Mouse (Mus musculus) MN1 (cell line): ENCODE measurements around the gene Gm43064.

Experiments
- DNase-seq: peaks from one replicate; pipeline ENCODE4 v3.0.0-alpha.2; 2016; ENCODE audit warnings: low spot score

The Gm43064 gene

DNA sequence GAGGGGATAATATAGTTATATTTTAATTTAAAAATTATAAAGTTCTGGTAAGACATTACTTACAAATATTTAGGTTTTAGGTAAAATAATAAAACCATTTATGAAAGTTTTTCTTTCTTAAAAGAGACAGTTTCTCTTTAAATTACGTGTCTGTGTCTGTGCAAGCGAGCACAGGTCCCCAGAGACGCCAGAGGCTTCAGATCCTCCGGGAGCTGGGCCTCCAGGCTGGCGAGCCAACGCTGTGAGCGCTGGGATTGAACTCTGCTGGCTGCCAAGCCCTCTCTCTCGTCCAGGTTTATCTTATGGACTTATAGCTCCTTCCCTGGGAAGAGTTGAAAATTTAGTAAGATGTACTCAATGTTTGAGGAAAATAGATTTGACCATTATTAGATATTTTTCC, 44.4 kb downstream of the Gm43064 start:
- DNase-seq, result peak; percentile 32

DNA sequence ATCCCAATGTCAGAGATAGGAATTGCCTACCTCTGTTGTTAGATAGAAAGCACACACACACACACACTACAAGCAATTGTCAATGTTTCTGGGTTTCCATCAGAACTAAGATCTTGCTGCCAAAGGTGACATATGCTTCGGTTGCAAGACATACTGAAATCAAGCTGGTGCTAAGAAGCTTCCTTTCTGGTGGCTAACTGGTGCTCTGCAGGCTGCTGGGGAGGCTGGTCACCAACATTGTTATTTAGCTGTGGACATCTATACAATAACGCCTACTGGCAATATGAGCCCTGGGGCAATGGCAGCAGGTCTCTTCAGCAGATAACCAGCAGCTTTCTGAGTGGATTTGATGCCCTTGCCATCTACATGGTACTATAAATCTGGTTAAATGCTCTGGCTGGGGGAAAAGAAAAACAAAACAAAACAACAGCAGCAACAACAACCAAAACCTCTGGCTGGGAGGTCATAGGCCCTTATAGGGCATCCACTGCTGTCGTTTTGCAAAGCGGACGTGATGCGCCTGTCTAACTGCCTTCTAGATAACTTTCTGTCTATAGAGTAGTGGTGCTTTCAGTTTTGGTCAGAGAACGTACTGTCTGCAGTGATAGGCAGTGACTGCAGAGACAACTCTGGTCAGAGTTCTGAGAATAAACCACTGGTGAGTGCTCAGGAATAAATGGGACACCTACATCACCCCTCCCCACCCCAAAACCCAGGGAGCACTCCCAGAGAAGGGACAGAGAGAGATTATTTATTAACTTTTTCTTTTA, 47.8 kb downstream of the Gm43064 start:
- no peak for DNase-seq

DNA sequence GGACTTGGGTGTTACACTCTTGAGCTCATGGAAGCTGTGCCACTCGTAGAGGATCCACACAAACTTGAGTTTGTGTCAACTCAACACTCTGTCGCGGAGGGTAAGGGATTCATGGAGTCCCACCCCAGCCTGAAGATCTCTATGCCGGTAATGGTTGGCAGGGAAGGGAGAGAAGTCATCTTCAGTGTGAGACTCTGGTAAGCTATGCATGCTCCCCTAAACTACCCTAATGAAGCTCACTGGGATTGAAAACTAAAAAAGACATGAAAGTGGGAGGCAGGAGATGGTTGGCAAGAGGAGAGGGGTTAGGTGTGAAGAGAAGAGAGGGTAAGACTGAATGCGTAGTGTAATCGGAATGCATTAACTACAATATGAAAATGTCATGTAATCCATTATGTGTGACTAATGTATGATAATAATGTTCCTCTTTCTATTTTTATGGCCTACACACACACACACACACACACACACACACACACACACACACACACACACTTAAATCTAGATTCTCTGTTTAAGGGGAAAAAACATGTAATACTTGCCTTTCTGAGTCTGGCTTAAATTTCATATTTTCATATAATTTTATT, 48.7 kb downstream of the Gm43064 start:
- no peak for DNase-seq

DNA sequence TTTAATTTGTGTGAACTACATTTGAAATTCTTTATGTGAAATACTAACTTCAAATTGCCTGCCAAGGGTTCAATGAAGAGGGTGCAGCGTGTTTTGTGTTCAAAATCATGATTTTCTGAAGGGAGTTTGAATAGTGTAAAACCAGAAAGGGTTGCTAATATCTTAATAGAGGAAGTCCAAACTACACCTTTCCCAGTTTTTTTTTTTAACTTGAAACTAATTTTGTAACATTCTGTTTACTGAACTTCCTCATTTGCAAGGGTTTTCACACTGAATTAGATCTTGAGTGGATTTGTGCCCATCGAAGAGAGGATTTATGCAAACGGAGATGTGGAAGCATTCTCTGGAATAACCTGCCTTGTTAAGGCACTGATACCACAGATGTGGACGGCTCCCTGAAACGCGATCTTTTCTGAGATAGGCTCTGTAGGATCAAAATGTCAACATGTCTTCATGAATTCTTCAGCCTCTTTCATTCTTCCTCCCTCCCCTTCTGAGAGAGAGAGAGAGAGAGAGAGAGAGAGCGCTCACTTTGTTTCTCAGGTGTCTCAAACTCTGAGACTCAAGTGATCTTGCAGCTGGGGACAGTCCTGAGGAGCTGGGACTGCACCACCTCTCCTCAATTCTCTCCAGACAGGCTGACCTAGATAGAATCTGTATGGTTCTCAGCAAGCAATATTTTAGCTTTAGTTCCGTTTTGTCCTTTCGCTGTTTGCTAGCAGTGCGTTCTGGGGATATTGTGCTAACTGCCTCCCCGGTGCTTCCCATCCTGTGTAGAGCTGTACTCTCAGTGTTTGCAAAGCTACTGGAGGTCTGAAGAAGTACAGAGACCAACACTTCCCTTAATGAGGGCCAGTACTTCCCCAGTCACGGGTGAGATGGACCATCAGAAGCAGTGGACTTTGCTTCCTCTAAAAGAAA, 49.8 kb downstream of the Gm43064 start, which contains the start of gene Ptpn22:
Gene Ptpn22 (plus strand): TSS at position 915 of the 921 bp plus-strand sequence.
- no peak for DNase-seq

DNA sequence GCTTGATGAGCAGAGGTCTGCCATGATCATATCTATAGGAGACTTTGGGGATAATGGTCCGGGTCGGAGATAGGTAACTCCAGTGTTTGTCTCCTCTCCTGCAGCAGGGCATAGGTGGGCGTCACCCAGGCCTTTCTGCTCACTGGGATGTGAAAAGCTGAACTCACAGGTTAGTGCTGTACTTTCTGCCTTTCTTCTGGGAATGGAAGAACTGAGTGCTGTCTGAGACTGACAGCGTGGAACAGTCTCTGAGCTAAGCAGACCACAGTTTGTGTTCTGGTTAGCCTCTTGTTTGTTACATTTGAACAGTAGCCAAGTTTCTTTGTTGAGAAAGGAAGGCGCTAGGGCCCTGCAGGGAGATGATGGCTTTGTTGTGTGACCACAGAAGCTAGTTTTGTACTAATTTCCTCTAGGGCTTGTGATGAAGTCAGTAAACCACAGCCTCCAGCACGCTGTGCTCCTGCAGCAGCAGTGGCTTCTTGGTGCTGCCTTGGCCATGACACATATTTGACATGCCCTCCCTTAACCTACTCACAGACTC, 50.5 kb downstream of the Gm43064 start:
- DNase-seq, result peak; percentile 45

DNA sequence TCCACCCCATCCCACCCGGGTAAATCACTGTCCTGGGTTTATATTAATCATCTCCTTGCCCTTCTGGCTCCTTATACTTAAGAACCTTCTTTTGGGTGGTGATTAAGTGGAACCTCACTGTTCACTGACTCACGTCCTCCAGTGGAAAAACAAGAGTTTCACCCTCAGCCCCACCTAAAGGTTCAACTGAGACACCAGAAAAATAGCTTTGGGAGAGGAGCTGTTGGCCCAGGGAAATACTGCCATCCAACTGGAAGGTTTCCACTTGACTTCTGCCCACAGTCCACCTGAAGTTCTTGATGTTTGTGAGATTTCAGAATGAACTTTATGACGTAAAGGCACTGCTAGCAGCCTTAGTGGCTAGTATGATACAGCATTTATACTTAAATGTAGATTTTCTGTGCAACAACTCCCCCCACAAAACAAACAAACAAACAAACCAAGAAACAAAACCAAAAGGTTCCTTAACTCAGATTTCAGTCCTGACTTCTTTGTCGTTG, 53.4 kb downstream of the Gm43064 start:
- no peak for DNase-seq

DNA sequence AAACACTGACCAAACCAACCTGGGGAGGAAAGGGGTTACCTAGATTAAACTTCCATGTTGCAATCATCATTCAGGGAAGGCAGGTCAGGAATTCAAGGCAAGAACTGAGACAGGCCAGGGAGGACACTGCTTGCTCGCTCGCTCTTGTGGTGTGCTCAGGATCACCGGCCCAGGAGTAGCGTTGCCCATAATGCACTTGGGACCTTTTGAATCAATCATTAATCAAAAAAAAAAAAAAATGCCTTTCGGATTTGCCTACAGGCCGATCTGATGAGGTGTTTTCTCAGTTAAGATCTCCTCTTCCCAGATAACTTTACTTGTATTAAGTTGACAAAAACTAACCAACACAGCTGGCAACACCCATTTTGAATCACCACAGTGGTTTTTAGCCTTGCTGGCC, 54.8 kb downstream of the Gm43064 start:
- no peak for DNase-seq

DNA sequence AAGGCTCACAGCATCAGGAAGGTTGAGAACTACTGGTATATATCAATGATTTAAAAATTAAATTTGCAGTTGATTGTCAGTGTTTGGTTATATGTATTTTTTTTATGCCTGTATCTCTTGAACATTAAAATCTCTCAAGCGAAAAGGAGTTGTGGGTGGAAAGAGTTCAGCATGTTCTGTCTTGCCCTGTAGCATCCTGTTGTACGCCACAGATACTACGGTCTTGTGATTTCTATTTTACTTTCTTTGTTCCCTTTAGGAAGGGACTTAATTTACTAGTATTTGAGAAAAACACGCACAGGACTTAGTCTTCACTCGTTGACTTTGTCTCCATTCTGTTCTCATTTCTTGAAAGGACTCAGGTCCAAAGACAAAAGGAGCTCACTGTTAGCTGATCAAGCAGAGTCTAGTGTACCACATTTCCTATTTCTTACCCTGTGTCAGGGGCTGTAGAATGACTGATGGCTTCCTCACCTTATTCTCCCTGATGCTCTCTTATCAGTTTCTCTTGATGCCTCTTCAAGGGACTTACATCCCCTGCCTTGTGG, 58.1 kb downstream of the Gm43064 start:
- DNase-seq, result no peak

DNA sequence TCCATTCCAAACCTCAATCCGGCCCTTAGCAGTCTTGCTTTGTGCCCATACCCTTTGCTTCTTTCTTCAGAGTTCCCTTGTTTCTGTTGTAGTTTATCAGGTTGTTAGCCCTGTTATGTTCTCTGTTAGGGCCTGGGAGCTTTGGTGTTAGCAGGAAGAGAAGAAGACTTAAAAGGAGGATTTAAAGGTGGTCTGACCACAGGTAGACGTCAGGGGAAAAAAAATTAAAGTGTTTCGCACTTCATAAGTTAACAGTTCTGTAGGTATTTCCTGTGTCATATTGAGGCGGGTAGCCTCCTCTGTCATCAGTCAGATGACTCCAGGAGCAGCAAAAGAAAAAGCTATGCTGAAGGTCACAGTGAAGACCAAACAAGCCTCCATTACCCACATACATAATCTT, 58.6 kb downstream of the Gm43064 start:
- no peak for DNase-seq

DNA sequence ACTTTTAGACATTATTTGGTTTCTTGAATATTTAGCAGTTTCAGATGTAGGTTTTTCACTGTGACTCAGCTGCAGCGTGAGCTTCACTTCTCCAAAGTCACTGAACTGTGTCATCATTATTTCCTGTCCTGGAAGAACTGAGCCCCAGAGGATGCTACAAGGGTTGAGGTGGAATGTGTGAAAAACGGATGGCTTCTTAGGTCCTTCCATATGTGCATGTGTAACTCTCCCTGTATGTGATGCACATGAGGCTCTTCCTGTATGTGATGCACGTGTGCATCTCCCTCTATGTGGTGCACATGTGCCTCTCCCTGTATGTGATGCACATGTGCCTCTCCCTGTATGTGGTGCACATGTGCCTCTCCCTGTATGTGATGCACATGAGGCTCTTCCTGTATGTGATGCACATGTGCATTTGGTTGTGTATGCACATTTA, 63.3 kb downstream of the Gm43064 start:
- DNase-seq, result no peak

DNA sequence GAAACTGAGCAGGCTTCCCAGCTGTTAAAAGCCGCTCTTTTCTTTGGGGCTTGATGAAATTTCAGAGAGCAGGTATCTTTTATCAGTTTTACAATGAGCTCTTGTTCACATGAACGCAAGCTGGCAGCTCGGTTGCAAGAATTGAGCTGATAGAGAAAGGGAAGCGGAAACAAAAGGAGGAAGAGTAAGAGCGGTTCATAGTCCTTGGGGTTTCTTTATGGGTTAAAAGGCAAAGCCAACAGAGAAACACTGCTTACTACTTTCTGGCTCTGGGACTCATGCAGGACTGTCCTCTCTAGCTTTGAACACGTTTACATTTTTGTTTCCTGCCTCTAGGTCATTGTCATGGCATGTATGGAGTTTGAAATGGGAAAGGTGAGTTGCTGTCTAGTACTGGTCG, 65.0 kb downstream of the Gm43064 start:
- DNase-seq, result no peak

DNA sequence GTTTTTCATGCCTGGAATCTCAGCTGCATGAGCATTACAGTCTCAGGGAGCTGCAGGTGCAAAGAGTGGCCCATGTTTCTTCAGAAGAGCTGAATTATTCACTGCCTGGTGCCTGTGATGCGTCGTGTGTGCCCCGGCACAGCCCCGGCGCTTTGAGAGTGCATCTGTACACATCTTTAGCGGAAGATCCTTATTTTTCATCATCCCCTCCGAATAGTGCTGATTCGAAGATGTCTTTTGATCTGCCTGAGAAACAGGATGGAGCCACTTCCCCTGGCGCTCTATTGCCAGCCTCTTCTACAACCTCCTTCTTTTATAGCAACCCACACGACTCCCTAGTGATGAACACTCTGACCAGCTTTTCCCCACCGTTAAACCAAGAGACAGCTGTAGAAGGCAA, 76.6 kb downstream of the Gm43064 start:
- no peak for DNase-seq

DNA sequence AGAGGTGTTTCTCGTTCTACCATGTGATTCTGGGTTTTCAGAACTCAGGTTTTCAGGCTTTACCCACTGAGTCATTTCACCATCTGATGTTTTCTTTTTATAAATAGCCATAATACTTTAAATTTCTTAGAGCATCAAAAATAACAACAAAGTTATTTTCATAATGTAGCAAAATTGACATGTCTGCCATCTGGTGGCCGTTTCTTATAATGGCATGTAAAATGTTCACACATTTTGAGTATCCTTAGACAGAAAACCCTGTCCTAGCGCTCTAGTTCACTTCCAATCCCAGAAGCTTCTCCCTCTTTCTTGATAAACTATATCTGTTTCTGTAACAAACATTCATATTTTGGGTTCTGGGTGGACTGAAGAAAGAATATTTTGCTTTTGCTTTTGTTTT, 78.2 kb downstream of the Gm43064 start:
- peak; percentile 60 for DNase-seq
